Mouse (Mus musculus) forebrain, embryonic 13.5 days (tissue): ENCODE data around the gene Cbx2. TPM values are rescaled to one million over a fixed set of nuclear protein-coding genes. Genes with fewer than 3 reads are reported as not detected.

Source experiments
- ATAC-seq: fragments of 200-750 bp; cut with Nextera tagmentation; 2 replicates; pipeline ENCODE4 v1.8.0; 2017
- H3K27ac ChIP-seq: fragments of 300-500 bp; sonication (generic); 2 replicates; pipeline ENCODE4 v1.5.1; 2015; ENCODE audit warnings: inconsistent platforms, mild to moderate bottlenecking, moderate library complexity
- H3K27me3 ChIP-seq: fragments of 300-500 bp; sonication (generic); 2 replicates; pipeline ENCODE4 v1.6.1; 2015; ENCODE audit warnings: mild to moderate bottlenecking, inconsistent platforms
- H3K36me3 ChIP-seq: fragments of 300-500 bp; sonication (generic); 2 replicates; pipeline ENCODE4 v1.6.1; 2015; ENCODE audit warnings: mild to moderate bottlenecking, inconsistent platforms; ENCODE audit not compliant: poor library complexity, severe bottlenecking
- H3K4me1 ChIP-seq: fragments of 300-500 bp; sonication (generic); 2 replicates; pipeline ENCODE4 v1.6.1; 2015; ENCODE audit warnings: inconsistent platforms
- H3K4me2 ChIP-seq: fragments of 300-500 bp; sonication (generic); 2 replicates; pipeline ENCODE4 v1.6.1; 2015; ENCODE audit warnings: inconsistent platforms, mild to moderate bottlenecking, moderate library complexity
- H3K4me3 ChIP-seq: fragments of 300-500 bp; sonication (generic); 2 replicates; pipeline ENCODE4 v1.5.1; 2015; ENCODE audit warnings: mild to moderate bottlenecking, inconsistent platforms
- H3K9ac ChIP-seq: fragments of 300-500 bp; sonication (generic); 2 replicates; pipeline ENCODE4 v1.6.1; 2015; ENCODE audit warnings: mild to moderate bottlenecking, inconsistent platforms
- H3K9me3 ChIP-seq: fragments of 300-500 bp; sonication (generic); replicated peaks from 2 replicates; pipeline ENCODE4 v1.6.1; 2016; ENCODE audit warnings: inconsistent platforms
- WGBS: fragments of 180-500 bp; shearing (Covaris S2); methylation state at CpG from one replicate; pipeline ENCODE4 v1.1.7; 2015; 5-methylcytosine and 5-hydroxymethylcytosine counted together
- polyA plus RNA-seq: library from polyadenylated mRNA; unstranded; fragments of >200 nt; fragmentation: Nextera tagmentation; extraction: Ambion mirVana; gene quantifications from 2 replicates; pipeline ENCODE4 v1.2.1, GENCODE M21; 2015

Gene Cbx2
- polyA plus RNA-seq, 1 experiment from 2014 or later: 45.2 TPM

- Histone ChIP-seq H3K4me1 (peaks cover 65% of the 10 kb centered on the region), H3K27ac (no peak overlapping the region), H3K36me3 (no peaks in the 10 kb centered on the region), H3K9ac (peak overlapping the region; percentile 94), H3K9me3 (no peaks in the 10 kb centered on the region), H3K4me2 (peak overlapping the region; percentile 95), H3K4me3 (peak overlapping the region; percentile 55), H3K27me3 (peaks cover 78% of the 10 kb centered on the region)
- no peak for ATAC-seq
- WGBS: 1% methylated on average over 31 of the region's 32 CpGs
Measured at GRCm38 (mm10) chr11:119055571-119056131, 32.9 kb downstream of the Cbx2 start.

GRCm38 (mm10) chr11:119056301-119057211 is 33.8 kb downstream of the Cbx2 start:
- Histone ChIP-seq H3K36me3 (no peaks in the 10 kb centered on the region), H3K27me3 (peaks cover 77% of the 10 kb centered on the region), H3K9ac (peak overlapping the region; percentile 94), H3K4me3 (peak overlapping the region; percentile 55), H3K9me3 (no peaks in the 10 kb centered on the region), H3K4me1 (peaks cover 65% of the 10 kb centered on the region), H3K27ac (peak overlapping the region; percentile 70), H3K4me2 (peak overlapping the region; percentile 95)
- no peak for ATAC-seq
- WGBS: under 1% methylated on average over 62 of the region's 65 CpGs

GRCm38 (mm10) chr11:119057291-119057690 is 34.5 kb downstream of the Cbx2 start:
- 5% methylated on average over 9 of the region's 9 CpGs for WGBS
- H3K4me1 ChIP-seq: peaks cover 61% of the 10 kb centered on the region

GRCm38 (mm10) chr11:119058041-119058995 is 35.6 kb downstream of the Cbx2 start:
- 3% methylated on average over 52 of the region's 58 CpGs for WGBS
- Histone ChIP-seq H3K27me3 (peaks cover 78% of the 10 kb centered on the region), H3K9me3 (no peaks in the 10 kb centered on the region), H3K36me3 (no peaks in the 10 kb centered on the region), H3K4me1 (peaks cover 52% of the 10 kb centered on the region), H3K4me3 (peak overlapping the region; percentile 19), H3K4me2 (peak overlapping the region; percentile 95), H3K27ac (no peak overlapping the region), H3K9ac (peak overlapping the region; percentile 27; the same call in 1 of the 2 replicates)
- no peak for ATAC-seq

More at GRCm38 (mm10) chr11:119057291-119057690, 34.5 kb downstream of the Cbx2 start:
- peak overlapping the region; percentile 94 for H3K9ac ChIP-seq
- peak overlapping the region; percentile 55 for H3K4me3 ChIP-seq
- peak overlapping the region; percentile 95 for H3K4me2 ChIP-seq
- ATAC-seq: no peak
- H3K27me3 ChIP-seq: peaks cover 77% of the 10 kb centered on the region
- no peaks in the 10 kb centered on the region for H3K36me3 ChIP-seq
- no peaks in the 10 kb centered on the region for H3K9me3 ChIP-seq
- H3K27ac ChIP-seq: no peak overlapping the region

GRCm38 (mm10) chr11:119059256-119059655 is 36.5 kb downstream of the Cbx2 start:
- no peaks in the 10 kb centered on the region for H3K36me3 ChIP-seq
- peaks cover 74% of the 10 kb centered on the region for H3K27me3 ChIP-seq
- H3K9me3 ChIP-seq: no peaks in the 10 kb centered on the region
- H3K4me1 ChIP-seq: peaks cover 46% of the 10 kb centered on the region
- 5% methylated on average over 3 of the region's 3 CpGs for WGBS
- H3K4me3 ChIP-seq: no peak overlapping the region
- 0 out of 2 replicates have a peak overlapping the region, but pooled peaks have one; percentile 95 for H3K4me2 ChIP-seq
- no peak overlapping the region for H3K9ac ChIP-seq
- no peak for ATAC-seq
- H3K27ac ChIP-seq: no peak overlapping the region

GRCm38 (mm10) chr11:119066841-119067240 is 44.1 kb downstream of the Cbx2 start:
- H3K4me1 ChIP-seq: no peaks in the 10 kb centered on the region
- H3K9me3 ChIP-seq: 0 out of 2 replicates have a peak, but pooled peaks cover 3% of the 10 kb centered on the region
- WGBS: 82% methylated on average over 8 of the region's 8 CpGs
- H3K4me3 ChIP-seq: no peak overlapping the region
- H3K27me3 ChIP-seq: peaks cover 10% of the 10 kb centered on the region; the same call in 1 of the 2 replicates
- H3K4me2 ChIP-seq: no peak overlapping the region
- no peak overlapping the region for H3K9ac ChIP-seq
- no peak for ATAC-seq
- H3K36me3 ChIP-seq: no peaks in the 10 kb centered on the region
- H3K27ac ChIP-seq: no peak overlapping the region

- H3K27me3 ChIP-seq: no peaks in the 10 kb centered on the region
- ATAC-seq: no peak
- 89% methylated on average over 7 of the region's 7 CpGs for WGBS
Measured at GRCm38 (mm10) chr11:119072239-119072638, 49.5 kb downstream of the Cbx2 start.

GRCm38 (mm10) chr11:119072986-119073385 is 50.2 kb downstream of the Cbx2 start:
- Histone ChIP-seq H3K9ac (no peak overlapping the region), H3K27me3 (no peaks in the 10 kb centered on the region), H3K4me1 (peaks cover 15% of the 10 kb centered on the region), H3K9me3 (0 out of 2 replicates have a peak, but pooled peaks cover 3% of the 10 kb centered on the region), H3K4me3 (no peak overlapping the region), H3K27ac (no peak overlapping the region), H3K36me3 (no peaks in the 10 kb centered on the region; the same call in 1 of the 2 replicates), H3K4me2 (no peak overlapping the region)
- 52% methylated on average over 6 of the region's 6 CpGs for WGBS
- ATAC-seq: no peak

More at GRCm38 (mm10) chr11:119072239-119072638, 49.5 kb downstream of the Cbx2 start:
- Histone ChIP-seq H3K9me3 (0 out of 2 replicates have a peak, but pooled peaks cover 3% of the 10 kb centered on the region), H3K4me2 (no peak overlapping the region), H3K36me3 (no peaks in the 10 kb centered on the region), H3K4me3 (no peak overlapping the region), H3K4me1 (peaks cover 10% of the 10 kb centered on the region; the same call in 1 of the 2 replicates), H3K9ac (no peak overlapping the region), H3K27ac (no peak overlapping the region)

- no peaks in the 10 kb centered on the region for H3K27me3 ChIP-seq
- WGBS: 64% methylated on average over 6 of the region's 6 CpGs
- peaks cover 24% of the 10 kb centered on the region for H3K4me1 ChIP-seq
- no peak overlapping the region for H3K4me2 ChIP-seq
- no peak for ATAC-seq
- 0 out of 2 replicates have a peak, but pooled peaks cover 3% of the 10 kb centered on the region for H3K9me3 ChIP-seq
- H3K9ac ChIP-seq: no peak overlapping the region; the same call in 1 of the 2 replicates
- H3K36me3 ChIP-seq: no peaks in the 10 kb centered on the region; the same call in 1 of the 2 replicates
- no peak overlapping the region for H3K27ac ChIP-seq
- no peak overlapping the region for H3K4me3 ChIP-seq
Measured at GRCm38 (mm10) chr11:119073876-119074433, 51.2 kb downstream of the Cbx2 start.

- Histone ChIP-seq H3K4me1 (peaks cover 40% of the 10 kb centered on the region), H3K27me3 (peaks cover 5% of the 10 kb centered on the region)
- 96% methylated on average over 5 of the region's 5 CpGs for WGBS
Measured at GRCm38 (mm10) chr11:119075805-119076204, 53.0 kb downstream of the Cbx2 start.

GRCm38 (mm10) chr11:119077755-119078154 is 55.0 kb downstream of the Cbx2 start:
- Histone ChIP-seq H3K27ac (peak overlapping the region; percentile 91), H3K36me3 (peaks cover 25% of the 10 kb centered on the region), H3K4me3 (no peak overlapping the region), H3K9me3 (no peaks in the 10 kb centered on the region), H3K27me3 (peaks cover 23% of the 10 kb centered on the region), H3K9ac (0 out of 2 replicates have a peak overlapping the region, but pooled peaks have one; percentile 59), H3K4me1 (peaks cover 60% of the 10 kb centered on the region), H3K4me2 (peak overlapping the region; percentile 48)
- ATAC-seq: no peak
- WGBS: 78% methylated on average over 4 of the region's 4 CpGs

More at GRCm38 (mm10) chr11:119075805-119076204, 53.0 kb downstream of the Cbx2 start:
- H3K36me3 ChIP-seq: peaks cover 11% of the 10 kb centered on the region
- no peak overlapping the region for H3K9ac ChIP-seq
- H3K9me3 ChIP-seq: no peaks in the 10 kb centered on the region
- no peak overlapping the region for H3K4me2 ChIP-seq
- no peak overlapping the region for H3K4me3 ChIP-seq
- no peak overlapping the region for H3K27ac ChIP-seq
- ATAC-seq: no peak
